Mouse (Mus musculus): ENCODE results near the gene Ilkap.
A peak's percentile ranks its signal among the peaks of the same experiment; 100 is the strongest.

The Ilkap gene

GRCm38 (mm10) chr1:91398260-91399062 lies at the start of gene Ilkap:
TSS of gene Ilkap (minus strand) at chr1:91398815.
- DNase-seq (ENCODE audit: low read depth, low spot score) = peak; percentile 89

GRCm38 (mm10) chr1:91446511-91446910 lies 47.9 kb upstream of the Ilkap start:
- DNase-seq (ENCODE audit: low read depth, low spot score) = no peak

- DNase-seq (ENCODE audit: low read depth, low spot score) = no peak
Observed at GRCm38 (mm10) chr1:91446060-91446459, 47.4 kb upstream of the Ilkap start.

- DNase-seq (ENCODE audit: low read depth, low spot score) = no peak
Observed at GRCm38 (mm10) chr1:91444841-91445830, 46.5 kb upstream of the Ilkap start.

- DNase-seq (ENCODE audit: low read depth, low spot score) = no peak
Observed at GRCm38 (mm10) chr1:91442350-91442990, 43.9 kb upstream of the Ilkap start.

- DNase-seq (ENCODE audit: low read depth, low spot score) = no peak
Observed at GRCm38 (mm10) chr1:91441855-91442254, 43.2 kb upstream of the Ilkap start.

- no peak for DNase-seq (ENCODE audit: low read depth, low spot score)
Observed at GRCm38 (mm10) chr1:91439776-91440175, 41.2 kb upstream of the Ilkap start.

- DNase-seq (ENCODE audit: low read depth, low spot score) = no peak
Observed at GRCm38 (mm10) chr1:91437573-91437972, 39.0 kb upstream of the Ilkap start.

GRCm38 (mm10) chr1:91437083-91437400 lies 38.4 kb upstream of the Ilkap start:
- no peak for DNase-seq (ENCODE audit: low read depth, low spot score)

- DNase-seq (ENCODE audit: low read depth, low spot score) = no peak
Observed at GRCm38 (mm10) chr1:91436380-91437082, 37.9 kb upstream of the Ilkap start.

- no peak for DNase-seq (ENCODE audit: low read depth, low spot score)
Observed at GRCm38 (mm10) chr1:91435606-91436130, 37.1 kb upstream of the Ilkap start.

GRCm38 (mm10) chr1:91434905-91435304 lies 36.3 kb upstream of the Ilkap start:
- no peak for DNase-seq (ENCODE audit: low read depth, low spot score)

- DNase-seq (ENCODE audit: low read depth, low spot score) = no peak
Observed at GRCm38 (mm10) chr1:91430761-91431160, 32.1 kb upstream of the Ilkap start.

GRCm38 (mm10) chr1:91429212-91429611 lies 30.6 kb upstream of the Ilkap start:
- no peak for DNase-seq (ENCODE audit: low read depth, low spot score)

GRCm38 (mm10) chr1:91428614-91429013 lies 30.0 kb upstream of the Ilkap start:
- DNase-seq (ENCODE audit: low read depth, low spot score) = peak; percentile 71

GRCm38 (mm10) chr1:91426397-91426796 lies 27.8 kb upstream of the Ilkap start:
- DNase-seq (ENCODE audit: low read depth, low spot score) = no peak

- no peak for DNase-seq (ENCODE audit: low read depth, low spot score)
Observed at GRCm38 (mm10) chr1:91420601-91421065, 22.0 kb upstream of the Ilkap start.

GRCm38 (mm10) chr1:91419862-91420600 lies 21.4 kb upstream of the Ilkap start:
- no peak for DNase-seq (ENCODE audit: low read depth, low spot score)

GRCm38 (mm10) chr1:91417991-91418390 lies 19.4 kb upstream of the Ilkap start:
- DNase-seq (ENCODE audit: low read depth, low spot score) = no peak

GRCm38 (mm10) chr1:91415311-91415710 lies 16.7 kb upstream of the Ilkap start:
- no peak for DNase-seq (ENCODE audit: low read depth, low spot score)

Measured in retina, postnatal 7 days (tissue).